Mouse (Mus musculus): Measurements from ENCODE around the gene Igsf3.
A peak's percentile ranks its signal among the peaks of the same experiment; 100 is the strongest.

Gene Igsf3

GRCm38 (mm10) chr3:101376538-101377247 lies at the start of gene Igsf3:
Igsf3 (plus strand) TSS chr3:101377083.
- DNase-seq (ENCODE audit: low read depth, low spot score), result no peak

GRCm38 (mm10) chr3:101327248-101327647 lies 49.6 kb upstream of the Igsf3 start:
- DNase-seq (ENCODE audit: low read depth, low spot score), result no peak

GRCm38 (mm10) chr3:101328617-101329016 lies 48.3 kb upstream of the Igsf3 start:
- no peak for DNase-seq (ENCODE audit: low read depth, low spot score)

GRCm38 (mm10) chr3:101343199-101343924 lies 33.5 kb upstream of the Igsf3 start:
- DNase-seq (ENCODE audit: low read depth, low spot score), result peak; percentile 51

- DNase-seq (ENCODE audit: low read depth, low spot score), result no peak
These were observed 32.6 kb upstream of the Igsf3 start for GRCm38 (mm10) chr3:101344246-101344645.

- DNase-seq (ENCODE audit: low read depth, low spot score), result no peak
These were observed 31.6 kb upstream of the Igsf3 start for GRCm38 (mm10) chr3:101345299-101345698.

- no peak for DNase-seq (ENCODE audit: low read depth, low spot score)
These were observed 30.1 kb upstream of the Igsf3 start for GRCm38 (mm10) chr3:101346806-101347205.

- no peak for DNase-seq (ENCODE audit: low read depth, low spot score)
These were observed 28.3 kb upstream of the Igsf3 start for GRCm38 (mm10) chr3:101348501-101349161.

- DNase-seq (ENCODE audit: low read depth, low spot score), result no peak
These were observed 27.2 kb upstream of the Igsf3 start for GRCm38 (mm10) chr3:101349542-101350307.

GRCm38 (mm10) chr3:101350406-101350805 lies 26.5 kb upstream of the Igsf3 start:
- no peak for DNase-seq (ENCODE audit: low read depth, low spot score)

GRCm38 (mm10) chr3:101354490-101354889 lies 22.4 kb upstream of the Igsf3 start:
- DNase-seq (ENCODE audit: low read depth, low spot score), result no peak

- no peak for DNase-seq (ENCODE audit: low read depth, low spot score)
These were observed 21.2 kb upstream of the Igsf3 start for GRCm38 (mm10) chr3:101355702-101356101.

GRCm38 (mm10) chr3:101356583-101357553 lies 20.0 kb upstream of the Igsf3 start:
- DNase-seq (ENCODE audit: low read depth, low spot score), result no peak

GRCm38 (mm10) chr3:101360832-101361231 lies 16.1 kb upstream of the Igsf3 start:
- no peak for DNase-seq (ENCODE audit: low read depth, low spot score)

GRCm38 (mm10) chr3:101362391-101362790 lies 14.5 kb upstream of the Igsf3 start:
- DNase-seq (ENCODE audit: low read depth, low spot score), result no peak

GRCm38 (mm10) chr3:101363574-101363973 lies 13.3 kb upstream of the Igsf3 start:
- no peak for DNase-seq (ENCODE audit: low read depth, low spot score)

- no peak for DNase-seq (ENCODE audit: low read depth, low spot score)
These were observed 11.7 kb upstream of the Igsf3 start for GRCm38 (mm10) chr3:101365081-101365612.

- no peak for DNase-seq (ENCODE audit: low read depth, low spot score)
These were observed 11.0 kb upstream of the Igsf3 start for GRCm38 (mm10) chr3:101365911-101366310.

- DNase-seq (ENCODE audit: low read depth, low spot score), result no peak
These were observed 9.5 kb upstream of the Igsf3 start for GRCm38 (mm10) chr3:101367372-101367771.

GRCm38 (mm10) chr3:101369301-101369881 lies 7.5 kb upstream of the Igsf3 start:
- no peak for DNase-seq (ENCODE audit: low read depth, low spot score)
